Mouse (Mus musculus) neural tube, embryonic 14.5 days (tissue): Measurements from ENCODE around the gene Ly6g5b. TPM values are rescaled to one million over a fixed set of nuclear protein-coding genes. Genes with fewer than 3 reads are reported as not detected.

Source experiments
- ATAC-seq: fragments of 200-750 bp; cut with Nextera tagmentation; 2 replicates; pipeline ENCODE4 v1.8.0; 2017; ENCODE audit warnings: low read depth, mild to moderate bottlenecking, moderate TSS enrichment, moderate library complexity
- H3K27ac ChIP-seq: fragments of 300-500 bp; sonication (generic); 2 replicates; pipeline ENCODE4 v1.5.1; 2014; ENCODE audit warnings: low read depth, mild to moderate bottlenecking, control low read depth, low read length, moderate library complexity, mixed read lengths
- H3K27me3 ChIP-seq: fragments of 300-500 bp; sonication (generic); 2 replicates; pipeline ENCODE4 v1.6.1; 2014; ENCODE audit warnings: low read length; ENCODE audit not compliant: control insufficient read depth, insufficient read depth
- H3K36me3 ChIP-seq: fragments of 300-500 bp; sonication (generic); 2 replicates; pipeline ENCODE4 v1.6.1; 2014; ENCODE audit warnings: low read length, mixed read lengths; ENCODE audit not compliant: control insufficient read depth, insufficient read depth
- H3K4me1 ChIP-seq: fragments of 300-500 bp; sonication (generic); 2 replicates; pipeline ENCODE4 v1.6.1; 2014; ENCODE audit warnings: low read length; ENCODE audit not compliant: control insufficient read depth, insufficient read depth
- H3K4me2 ChIP-seq: fragments of 300-500 bp; sonication (generic); 2 replicates; pipeline ENCODE4 v1.6.1; 2014; ENCODE audit warnings: mild to moderate bottlenecking, low read depth, low read length, control low read depth
- H3K4me3 ChIP-seq: fragments of 300-500 bp; sonication (generic); 2 replicates; pipeline ENCODE4 v1.5.1; 2014; ENCODE audit warnings: low read depth, low read length, control low read depth, mixed read lengths
- H3K9ac ChIP-seq: fragments of 300-500 bp; sonication (generic); replicated peaks from 2 replicates; pipeline ENCODE4 v1.6.1; 2014; ENCODE audit warnings: low read depth, mild to moderate bottlenecking, control low read depth, low read length, mixed read lengths
- H3K9me3 ChIP-seq: fragments of 300-500 bp; sonication (generic); 2 replicates; pipeline ENCODE4 v1.6.1; 2016; ENCODE audit warnings: low read length; ENCODE audit not compliant: control insufficient read depth
- WGBS: fragments of 180-500 bp; shearing (Covaris S2); extraction: QIAGEN DNeasy Blood & Tissue Kit; methylation state at CpG from one replicate; pipeline ENCODE4 v1.1.7; 2014; 5-methylcytosine and 5-hydroxymethylcytosine counted together
- polyA plus RNA-seq: library from polyadenylated mRNA; unstranded; fragments of >200 nt; fragmentation: Nextera tagmentation; extraction: Ambion mirVana; gene quantifications from 2 replicates; pipeline ENCODE4 v1.2.1, GENCODE M21; 2014

The Ly6g5b gene
- polyA plus RNA-seq, 1 experiment from 2014 or later, result 0.92 TPM

DNA sequence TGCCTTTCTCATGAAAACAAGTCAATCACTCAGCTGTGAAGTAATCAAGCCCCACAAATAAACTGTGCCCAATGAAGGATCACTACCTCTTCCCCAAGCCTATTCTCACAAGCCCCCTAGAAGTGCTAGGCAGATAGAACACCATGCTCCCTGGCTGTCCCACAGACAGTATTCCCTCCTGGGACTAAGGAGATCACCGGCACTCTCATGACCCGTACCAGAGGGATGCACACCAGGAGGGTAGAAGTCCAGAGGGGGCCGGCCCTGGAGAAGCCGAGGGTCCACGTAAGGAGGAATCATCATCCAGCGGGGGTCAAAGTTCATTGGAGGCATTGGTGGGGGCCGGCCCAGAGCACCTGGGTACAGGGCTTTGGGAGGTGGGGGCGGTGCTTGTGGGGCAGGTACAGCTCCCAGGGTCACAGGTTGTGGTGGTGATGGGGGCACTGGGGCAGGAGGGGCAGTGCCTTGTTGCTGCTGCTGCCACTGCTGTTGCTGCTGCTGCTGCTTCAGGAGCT lies 42.5 kb upstream of the Ly6g5b start:
- ATAC-seq, result no peak
- 93% methylated on average over 8 of the region's 8 CpGs for WGBS
- H3K27ac ChIP-seq, result no peak overlapping the region

DNA sequence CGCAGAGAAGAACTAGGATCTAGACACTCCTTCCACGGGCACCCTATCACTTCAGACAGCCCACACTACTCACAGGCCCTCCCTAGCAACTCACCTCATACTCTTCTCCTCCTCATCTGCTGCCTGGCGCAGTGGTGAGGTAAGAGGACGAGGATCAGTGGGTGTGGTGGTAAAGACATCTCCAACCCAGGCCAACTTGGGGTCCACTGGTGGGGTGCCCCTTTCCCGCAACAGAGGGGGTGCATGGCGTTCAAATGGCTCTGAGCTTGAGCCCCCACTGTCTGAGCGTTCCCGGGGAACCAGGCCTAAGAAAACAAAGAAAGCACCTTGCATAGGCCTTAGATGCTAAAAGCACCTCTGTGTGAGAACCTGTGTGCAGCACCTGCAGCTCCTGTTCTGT lies 42.0 kb upstream of the Ly6g5b start:
- Histone ChIP-seq H3K9ac (no peak overlapping the region), H3K4me2 (no peak overlapping the region), H3K36me3 (peaks cover 97% of the 10 kb centered on the region), H3K9me3 (no peaks in the 10 kb centered on the region), H3K4me1 (peaks cover 7% of the 10 kb centered on the region; the same call in 1 of the 2 replicates), H3K4me3 (no peak overlapping the region), H3K27ac (no peak overlapping the region), H3K27me3 (no peaks in the 10 kb centered on the region)
- 94% methylated on average over 8 of the region's 8 CpGs for WGBS
- ATAC-seq, result no peak

More for the DNA sequence above, 42.5 kb upstream of the Ly6g5b start:
- H3K9me3 ChIP-seq, result no peaks in the 10 kb centered on the region
- H3K4me1 ChIP-seq, result peaks cover 11% of the 10 kb centered on the region; the same call in 1 of the 2 replicates
- peaks cover 92% of the 10 kb centered on the region for H3K36me3 ChIP-seq
- no peak overlapping the region for H3K4me2 ChIP-seq
- no peak overlapping the region for H3K9ac ChIP-seq
- H3K27me3 ChIP-seq, result no peaks in the 10 kb centered on the region
- H3K4me3 ChIP-seq, result no peak overlapping the region

DNA sequence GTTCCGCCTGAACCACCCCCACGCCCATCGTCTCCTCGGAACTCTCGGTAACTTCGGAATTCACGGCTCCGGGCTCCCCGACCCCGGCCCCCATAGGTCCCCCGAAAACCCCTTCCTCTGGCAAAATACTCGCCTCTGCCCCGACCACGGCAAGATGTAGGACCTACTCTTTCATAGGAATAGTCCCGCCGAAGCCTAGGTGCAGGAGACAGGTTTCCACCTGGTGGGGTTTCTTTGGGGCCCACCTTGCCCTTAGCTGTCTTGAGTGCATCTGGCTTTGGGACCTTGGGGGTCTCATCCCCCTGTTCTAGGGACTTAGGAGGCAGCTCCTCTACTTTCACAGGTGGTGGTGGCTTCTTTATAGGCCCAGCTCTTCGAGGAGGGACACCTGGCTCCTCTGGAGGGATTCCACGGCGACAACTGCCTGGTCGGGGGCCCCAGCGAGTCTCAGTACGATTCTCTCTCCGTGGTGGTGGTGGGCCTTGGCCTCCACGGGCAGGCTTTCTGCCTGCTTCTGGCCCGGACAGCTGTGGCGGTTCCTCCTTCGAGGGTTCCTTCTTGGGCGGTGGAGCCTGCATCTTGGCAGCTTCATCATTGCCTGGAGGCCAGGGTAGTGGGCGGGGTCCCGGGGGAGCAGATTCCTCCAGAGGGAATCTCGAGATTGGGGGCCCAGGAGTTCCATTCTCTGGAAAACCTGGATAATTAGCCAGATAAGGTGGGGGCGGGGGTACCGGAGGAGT lies 41.4 kb upstream of the Ly6g5b start:
- no peaks in the 10 kb centered on the region for H3K27me3 ChIP-seq
- H3K36me3 ChIP-seq, result peaks cover 100% of the 10 kb centered on the region
- H3K4me1 ChIP-seq, result peaks cover under 1% of the 10 kb centered on the region; the same call in 1 of the 2 replicates
- no peak overlapping the region for H3K27ac ChIP-seq
- H3K9ac ChIP-seq, result no peak overlapping the region
- H3K4me2 ChIP-seq, result no peak overlapping the region
- no peaks in the 10 kb centered on the region for H3K9me3 ChIP-seq
- 92% methylated on average over 33 of the region's 33 CpGs for WGBS
- no peak overlapping the region for H3K4me3 ChIP-seq
- no peak for ATAC-seq

DNA sequence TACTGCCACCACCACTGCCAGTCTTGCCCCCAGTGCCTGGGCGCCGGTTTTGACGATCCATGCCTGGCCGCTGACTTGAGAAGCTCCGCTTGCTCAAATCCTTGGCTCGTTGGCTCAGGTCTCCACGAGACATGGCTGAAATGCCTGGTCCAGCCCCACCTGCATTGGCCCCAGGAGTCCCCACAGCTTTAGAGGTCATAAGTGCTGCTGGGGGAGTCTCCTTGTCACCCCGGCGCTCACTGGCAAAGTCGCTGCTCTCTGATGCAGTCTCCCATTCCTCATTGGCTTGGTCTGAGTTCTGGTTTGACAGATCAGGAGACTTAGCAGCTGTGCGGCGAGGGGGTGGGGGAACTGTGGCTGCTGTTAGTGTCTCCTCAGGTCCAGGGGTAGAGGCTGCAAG lies 40.2 kb upstream of the Ly6g5b start:
- Histone ChIP-seq H3K4me1 (no peaks in the 10 kb centered on the region), H3K27ac (no peak overlapping the region), H3K9me3 (no peaks in the 10 kb centered on the region), H3K36me3 (peaks cover 98% of the 10 kb centered on the region), H3K27me3 (no peaks in the 10 kb centered on the region), H3K4me3 (no peak overlapping the region), H3K9ac (no peak overlapping the region), H3K4me2 (no peak overlapping the region)
- ATAC-seq, result no peak
- 93% methylated on average over 12 of the region's 12 CpGs for WGBS

DNA sequence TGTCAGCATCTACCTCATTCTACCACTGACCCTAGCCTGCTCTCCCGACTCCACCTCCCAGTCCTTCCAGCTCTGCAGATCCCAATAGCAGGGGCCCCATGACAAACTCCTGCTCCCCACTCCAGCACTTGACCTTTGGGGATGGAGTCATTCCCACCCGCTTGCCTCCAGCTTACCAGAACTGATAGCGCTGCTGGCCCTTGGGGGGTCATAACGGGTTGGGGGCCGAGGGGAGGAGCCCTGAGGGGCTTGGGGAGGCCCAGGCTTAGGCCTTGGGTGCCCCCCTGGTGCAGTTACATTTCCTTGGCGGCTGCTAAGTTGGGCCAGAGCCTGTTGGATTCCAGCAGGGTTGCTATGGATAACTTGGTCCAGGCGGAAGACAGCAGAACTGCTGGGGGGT lies 39.4 kb upstream of the Ly6g5b start:
- Histone ChIP-seq H3K9me3 (no peaks in the 10 kb centered on the region), H3K4me3 (no peak overlapping the region), H3K4me2 (no peak overlapping the region), H3K9ac (no peak overlapping the region), H3K27me3 (no peaks in the 10 kb centered on the region), H3K36me3 (peaks cover 98% of the 10 kb centered on the region), H3K4me1 (no peaks in the 10 kb centered on the region), H3K27ac (no peak overlapping the region)
- no peak for ATAC-seq
- 79% methylated on average over 7 of the region's 7 CpGs for WGBS

DNA sequence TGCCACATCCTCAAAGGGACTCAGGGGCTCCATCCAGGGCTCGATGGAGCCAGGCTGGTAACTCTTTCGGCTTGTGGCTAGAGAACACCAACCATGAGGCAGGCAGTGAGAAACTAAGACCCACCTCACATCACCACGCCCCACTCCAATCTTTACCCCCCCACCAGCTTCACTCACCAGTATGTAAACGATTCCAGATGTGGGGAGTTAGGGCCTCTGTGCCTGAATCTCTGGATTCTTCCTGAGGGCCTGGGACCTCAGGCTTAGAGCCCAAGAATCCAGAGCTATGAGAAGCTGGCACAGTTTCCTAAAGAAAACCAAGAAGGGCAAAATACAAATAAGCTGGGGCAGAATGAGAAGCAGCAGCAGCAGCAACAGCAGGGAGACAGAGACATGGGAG lies 38.7 kb upstream of the Ly6g5b start:
- H3K9ac ChIP-seq, result no peak overlapping the region
- H3K4me2 ChIP-seq, result no peak overlapping the region
- WGBS, result 97% methylated on average over 4 of the region's 4 CpGs
- H3K9me3 ChIP-seq, result no peaks in the 10 kb centered on the region
- no peaks in the 10 kb centered on the region for H3K27me3 ChIP-seq
- peaks cover 98% of the 10 kb centered on the region for H3K36me3 ChIP-seq
- no peak overlapping the region for H3K4me3 ChIP-seq
- no peak for ATAC-seq
- no peaks in the 10 kb centered on the region for H3K4me1 ChIP-seq
- no peak overlapping the region for H3K27ac ChIP-seq

DNA sequence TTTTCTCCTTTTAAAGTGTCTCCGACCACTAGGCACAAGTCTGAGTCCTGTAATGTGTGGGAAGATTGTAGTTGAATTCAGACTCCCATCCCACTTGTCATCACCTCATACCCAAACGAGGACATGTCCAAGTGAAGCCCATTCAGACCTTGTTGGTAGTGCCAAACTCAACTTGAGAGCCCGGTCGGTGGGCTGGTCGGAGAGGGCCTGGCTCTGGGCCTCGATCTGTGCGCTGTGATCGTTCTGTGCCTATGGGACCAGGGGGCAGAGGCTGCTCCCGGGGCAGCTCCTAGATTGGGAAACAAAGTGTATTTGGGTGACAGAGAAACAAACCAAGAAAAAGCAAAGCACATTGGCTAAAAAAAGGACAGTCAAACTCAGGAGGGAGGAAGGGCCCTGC lies 37.8 kb upstream of the Ly6g5b start:
- no peak overlapping the region for H3K27ac ChIP-seq

DNA sequence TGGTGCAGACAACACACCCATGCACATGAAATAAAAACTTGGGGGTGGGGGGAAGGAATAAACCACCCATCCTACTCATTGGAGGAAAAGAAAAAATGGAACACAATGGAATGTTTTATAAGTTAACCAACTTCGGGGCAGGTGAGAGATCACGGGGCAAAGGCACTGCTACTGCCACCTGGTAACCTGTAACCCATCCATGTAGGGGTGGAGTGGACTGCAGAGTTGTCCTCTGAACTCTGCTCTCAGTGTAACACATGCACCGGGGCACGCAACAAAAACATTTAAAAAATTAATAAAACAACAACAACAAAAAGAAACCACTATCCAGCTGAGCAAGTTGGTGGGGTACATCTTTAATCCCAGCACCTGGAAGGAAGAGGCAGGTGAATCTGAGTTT lies 36.9 kb upstream of the Ly6g5b start:
- Histone ChIP-seq H3K4me1 (no peaks in the 10 kb centered on the region), H3K9ac (no peak overlapping the region), H3K9me3 (no peaks in the 10 kb centered on the region), H3K4me3 (no peak overlapping the region), H3K4me2 (no peak overlapping the region), H3K27me3 (no peaks in the 10 kb centered on the region), H3K27ac (no peak overlapping the region), H3K36me3 (peaks cover 95% of the 10 kb centered on the region)
- 96% methylated on average over 4 of the region's 4 CpGs for WGBS
- no peak for ATAC-seq

More for the DNA sequence above, 37.8 kb upstream of the Ly6g5b start:
- H3K27me3 ChIP-seq, result no peaks in the 10 kb centered on the region
- WGBS, result 95% methylated on average over 9 of the region's 9 CpGs
- H3K4me2 ChIP-seq, result no peak overlapping the region
- H3K9ac ChIP-seq, result no peak overlapping the region
- H3K4me3 ChIP-seq, result no peak overlapping the region
- peaks cover 97% of the 10 kb centered on the region for H3K36me3 ChIP-seq
- no peaks in the 10 kb centered on the region for H3K4me1 ChIP-seq
- no peak for ATAC-seq
- no peaks in the 10 kb centered on the region for H3K9me3 ChIP-seq

DNA sequence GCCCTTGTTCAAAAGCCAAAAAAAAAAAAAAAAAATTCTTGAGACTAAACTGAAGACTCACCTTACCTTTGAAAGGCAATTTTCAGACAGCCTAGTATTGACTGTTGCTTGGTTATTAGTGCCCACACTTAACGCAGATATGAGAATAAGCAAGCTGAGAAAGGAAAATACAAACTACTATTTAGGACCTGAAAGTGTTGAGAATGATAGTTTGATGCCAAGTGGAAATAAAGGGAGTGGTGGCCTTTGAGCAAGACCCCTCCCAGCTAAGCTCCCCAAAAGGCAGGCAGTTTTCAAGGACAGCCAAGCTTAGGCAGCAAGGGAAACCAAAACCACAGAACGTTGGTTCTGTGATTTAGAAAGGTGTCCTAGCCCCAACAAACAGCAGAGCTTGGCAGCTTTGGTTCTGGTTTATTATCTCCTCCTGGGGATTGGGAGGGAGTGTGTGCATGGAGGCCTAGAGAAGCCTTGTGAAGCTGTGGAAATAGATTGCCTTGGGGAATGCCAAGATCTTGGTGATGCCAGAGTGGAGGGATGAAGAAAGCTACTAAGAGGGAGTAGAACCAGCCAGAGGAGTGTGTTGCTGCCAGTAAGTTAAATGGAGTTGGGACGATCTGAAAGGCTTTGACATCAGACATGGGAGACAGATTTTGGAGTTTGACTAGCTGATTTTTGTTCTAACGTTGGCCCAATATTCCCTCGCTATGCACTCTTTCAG lies 32.9 kb upstream of the Ly6g5b start:
- Histone ChIP-seq H3K9ac (no peak overlapping the region), H3K4me1 (no peaks in the 10 kb centered on the region), H3K27ac (no peak overlapping the region), H3K4me3 (no peak overlapping the region), H3K27me3 (no peaks in the 10 kb centered on the region), H3K9me3 (no peaks in the 10 kb centered on the region), H3K4me2 (no peak overlapping the region), H3K36me3 (peaks cover 95% of the 10 kb centered on the region)
- 73% methylated on average over 5 of the region's 5 CpGs for WGBS
- no peak for ATAC-seq
